Mouse (Mus musculus): Measurements from ENCODE around the gene Selenot.

GRCm38 (mm10) chr3:58559887-58560286, 16.5 kb upstream of the Selenot start:
- TF ChIP-seq REST (IDR thresholded peaks at IDR 0.05; ENCODE audit: insufficient read depth, insufficient read length), result no peak
- TF ChIP-seq POLR2A (IDR thresholded peaks at IDR 0.05; ENCODE audit: insufficient read length, low read depth), result no peak
